8 mouse cellular contexts compared by ENCODE assay signal in genomic region chr14:8172507-8173410, GRCm38 (mm10). TPM values are rescaled to one million over a fixed set of nuclear protein-coding genes. Genes with fewer than 3 reads are reported as not detected.
DNase-seq lines count a peak whose midpoint lies in the region; ATAC-seq and TF ChIP-seq lines count a peak whose summit lies in the region.

TSS of gene Pdhb (minus strand) at chr14:8173025.

- peak within 1 kb of the TSS; percentile 81 to 99 for H3K4me3 ChIP-seq in MEL (ENCODE audit: control insufficient read depth in 1 of 2, insufficient read depth in 1 of 2, low read depth in 2 of 2, low read length in 2 of 2)
- peak within 1 kb of the TSS; percentile 87 for H3K4me3 ChIP-seq in cerebellum, adult 2 months (replicated peaks; ENCODE audit: insufficient read depth, low read depth, low read length)
- peak within 1 kb of the TSS; percentile 93 for H3K4me3 ChIP-seq in forebrain, postnatal 0 days (ENCODE audit: low read depth, low read length)
- H3K4me3 ChIP-seq in lung, embryonic 15.5 days, result peak within 1 kb of the TSS; percentile 98

- no peak for TF ChIP-seq CTCF in MEL (IDR thresholded peaks at IDR 0.05 in 2 of 3, conservative IDR thresholded peaks at IDR 0.05 in 1 of 3; ENCODE audit: control insufficient read depth in 1 of 3, insufficient read depth in 1 of 3, low read depth in 2 of 3, low read length in 3 of 3, poor library complexity in 1 of 3, severe bottlenecking in 1 of 3)
- no peak for TF ChIP-seq CTCF in cerebellum, adult 2 months (IDR thresholded peaks at IDR 0.05; ENCODE audit: borderline replicate concordance, insufficient read depth, low read depth, low read length)
- peak; percentile 7; the same call in 1 of the 2 replicates for TF ChIP-seq CTCF in forebrain, postnatal 0 days (IDR thresholded peaks at IDR 0.05; ENCODE audit: low read depth)

- H3K9me3 ChIP-seq in MEL (replicated peaks; ENCODE audit: insufficient read depth, low read length), result no peaks in the 10 kb centered on the region
- H3K9me3 ChIP-seq in forebrain, postnatal 0 days (ENCODE audit: low read length), result no peaks in the 10 kb centered on the region
- H3K9me3 ChIP-seq in lung, embryonic 15.5 days, result no peaks in the 10 kb centered on the region

- DNase-seq in MEL (ENCODE audit: low read depth, low spot score), result peak; percentile 99
- DNase-seq in cerebellum, adult 2 months, result peak; percentile 98 to 99
- peak; percentile 98 for DNase-seq in forebrain, postnatal 0 days
- peak; percentile 99 for DNase-seq in heart, postnatal 4 days
- peak; percentile 99 for DNase-seq in layer of hippocampus, adult 8-10 months (ENCODE audit: low spot score in 2 of 2)
- DNase-seq in ovary, adult 18-20 months (ENCODE audit: low spot score), result peak; percentile 98
- DNase-seq in thymus, postnatal 0 days (ENCODE audit: low spot score), result peak; percentile 99

- peak; percentile 99 for ATAC-seq in forebrain, postnatal 0 days
- peak; percentile 100 for ATAC-seq in lung, embryonic 15.5 days (ENCODE audit: borderline replicate concordance, extremely low read depth, low FRiP score, low TSS enrichment)

- H3K27ac ChIP-seq in MEL (ENCODE audit: control insufficient read depth, low read depth, low read length), result peak within 1 kb of the TSS; percentile 60
- H3K27ac ChIP-seq in cerebellum, adult 2 months (ENCODE audit: insufficient read depth, low read length), result peak within 1 kb of the TSS; percentile 89
- H3K27ac ChIP-seq in forebrain, postnatal 0 days (ENCODE audit: low read depth, low read length), result peak within 1 kb of the TSS; percentile 80
- peak within 1 kb of the TSS; percentile 74 for H3K27ac ChIP-seq in lung, embryonic 15.5 days

- H3K27me3 ChIP-seq in MEL (ENCODE audit: control insufficient read depth in 1 of 2, insufficient read depth in 2 of 2, low read length in 2 of 2), result no peaks in the 10 kb centered on the region; a peak in 1 of 4 replicates
- H3K27me3 ChIP-seq in cerebellum, adult 2 months (ENCODE audit: control insufficient read depth, insufficient read depth, low read length), result no peaks in the 10 kb centered on the region
- H3K27me3 ChIP-seq in forebrain, postnatal 0 days (ENCODE audit: insufficient read depth, low read length), result no peaks in the 10 kb centered on the region
- no peaks in the 10 kb centered on the region for H3K27me3 ChIP-seq in lung, embryonic 15.5 days

- no peak for TF ChIP-seq RAD21 in MEL (IDR thresholded peaks at IDR 0.05; ENCODE audit: low read depth, low read length)

- peaks cover 6 to 9% of the 10 kb centered on the region in 2 experiments for H3K36me3 ChIP-seq in MEL (ENCODE audit: control insufficient read depth in 1 of 2, insufficient read depth in 2 of 2, low read length in 2 of 2)
- peaks cover 30% of the 10 kb centered on the region for H3K36me3 ChIP-seq in forebrain, postnatal 0 days (ENCODE audit: insufficient read depth)
- H3K36me3 ChIP-seq in lung, embryonic 15.5 days, result peaks cover 22% of the 10 kb centered on the region

- H3K79me2 ChIP-seq in MEL (ENCODE audit: control insufficient read depth, insufficient read depth, low read length, poor library complexity), result peaks cover 11% of the 10 kb centered on the region

- TF ChIP-seq POLR2A in MEL (IDR thresholded peaks at IDR 0.05; ENCODE audit: control insufficient read depth in 1 of 2, insufficient read depth in 1 of 2, low read depth in 1 of 2, low read length in 2 of 2, poor library complexity in 1 of 2), result peak; percentile 62 to 79
- TF ChIP-seq POLR2A in cerebellum, adult 2 months (IDR thresholded peaks at IDR 0.05; ENCODE audit: borderline replicate concordance, insufficient read depth, low read length), result peak; percentile 79

- peak within 1 kb of the TSS; percentile 92 for H3K9ac ChIP-seq in MEL (ENCODE audit: control insufficient read depth, low read depth, low read length, poor library complexity, severe bottlenecking)
- H3K9ac ChIP-seq in forebrain, postnatal 0 days, result peak within 1 kb of the TSS; percentile 91
- peak within 1 kb of the TSS; percentile 95 for H3K9ac ChIP-seq in lung, embryonic 15.5 days

- WGBS in cerebellum, adult 2 months, result under 1% methylated on average over 64 of the region's 64 CpGs
- WGBS in forebrain, postnatal 0 days, result 2% methylated on average over 64 of the region's 64 CpGs
- under 1% methylated on average over 63 of the region's 64 CpGs for WGBS in lung, embryonic 15.5 days

- H3K4me2 ChIP-seq in forebrain, postnatal 0 days (ENCODE audit: low read depth), result peak within 1 kb of the TSS; percentile 86
- peak within 1 kb of the TSS; percentile 88 for H3K4me2 ChIP-seq in lung, embryonic 15.5 days

- peaks cover 0 to 4% of the 10 kb centered on the region in 2 experiments; a peak in 1 of 4 replicates for H3K4me1 ChIP-seq in MEL (ENCODE audit: control insufficient read depth in 1 of 2, insufficient read depth in 2 of 2, low read length in 2 of 2)
- H3K4me1 ChIP-seq in cerebellum, adult 2 months (ENCODE audit: control insufficient read depth, insufficient read depth, low read length), result peaks cover 4% of the 10 kb centered on the region; the same call in 1 of the 2 replicates
- peaks cover 7% of the 10 kb centered on the region for H3K4me1 ChIP-seq in forebrain, postnatal 0 days (ENCODE audit: insufficient read depth)
- peaks cover 9% of the 10 kb centered on the region; the same call in 1 of the 2 replicates for H3K4me1 ChIP-seq in lung, embryonic 15.5 days

- TF ChIP-seq EP300 in MEL (IDR thresholded peaks at IDR 0.05; ENCODE audit: low read depth in 1 of 2, low read length in 2 of 2), result no peak

TF ChIP-seq in MEL, 35 proteins besides CTCF, POLR2A, EP300 and RAD21 (continues in another document):
- peak; percentile 31; the same call in 1 of the 2 replicates for TF ChIP-seq USF1 (IDR thresholded peaks at IDR 0.05; ENCODE audit: low read depth, low read length)
- no peak for TF ChIP-seq JUND (IDR thresholded peaks at IDR 0.05; ENCODE audit: low read depth, low read length)
- TF ChIP-seq ZMIZ1 (IDR thresholded peaks at IDR 0.05; ENCODE audit: low read depth, low read length), result no peak
- TF ChIP-seq GABPA (IDR thresholded peaks at IDR 0.05; ENCODE audit: low read depth, low read length), result no peak
- TF ChIP-seq ELF1 (IDR thresholded peaks at IDR 0.05; ENCODE audit: low read depth, low read length), result no peak
- TF ChIP-seq NRF1 (IDR thresholded peaks at IDR 0.05; ENCODE audit: insufficient read depth, low read depth, low read length, poor library complexity, severe bottlenecking), result peak; percentile 38; the same call in 1 of the 2 replicates
- peak; percentile 28; the same call in 1 of the 2 replicates for TF ChIP-seq MYB (IDR thresholded peaks at IDR 0.05; ENCODE audit: low read depth, low read length)
- peak; percentile 62; the same call in 1 of the 2 replicates for TF ChIP-seq MAX (IDR thresholded peaks at IDR 0.05; ENCODE audit: low read length)
- peak; percentile 59; the same call in 1 of the 2 replicates for TF ChIP-seq POLR2AphosphoS2 (IDR thresholded peaks at IDR 0.05; ENCODE audit: low read length)
- TF ChIP-seq TAL1 (IDR thresholded peaks at IDR 0.05; ENCODE audit: low read length), result no peak
- peak; percentile 90 for TF ChIP-seq MXI1 (IDR thresholded peaks at IDR 0.05; ENCODE audit: low read depth, low read length)
- no peak for TF ChIP-seq MAFK (IDR thresholded peaks at IDR 0.05; ENCODE audit: borderline replicate concordance, low read depth, low read length)
- no peak for TF ChIP-seq ZC3H11A (IDR thresholded peaks at IDR 0.05; ENCODE audit: low read depth, low read length)
- TF ChIP-seq TBP (IDR thresholded peaks at IDR 0.05; ENCODE audit: low read depth, low read length), result peak; percentile 85
- no peak; the same call in 1 of the 2 replicates for TF ChIP-seq KAT2A (conservative IDR thresholded peaks at IDR 0.05; ENCODE audit: low read depth, low read length)
- peak; percentile 79 for TF ChIP-seq HCFC1 (IDR thresholded peaks at IDR 0.05; ENCODE audit: low read depth, low read length)
- TF ChIP-seq USF2 (IDR thresholded peaks at IDR 0.05; ENCODE audit: borderline replicate concordance in 1 of 2, insufficient read depth in 1 of 2, low read depth in 1 of 2, low read length in 2 of 2), result no peak
- TF ChIP-seq UBTF (IDR thresholded peaks at IDR 0.05; ENCODE audit: borderline replicate concordance, insufficient read depth, low read depth, low read length), result no peak
- 0 out of 2 replicates have a peak, but pooled peaks have one; percentile 9 for TF ChIP-seq TCF12 (IDR thresholded peaks at IDR 0.05; ENCODE audit: low read depth, low read length)
- TF ChIP-seq MEF2A (IDR thresholded peaks at IDR 0.05; ENCODE audit: extremely low read depth, insufficient replicate concordance, low read depth, low read length, poor library complexity, severe bottlenecking), result no peak
- TF ChIP-seq GATA1 (IDR thresholded peaks at IDR 0.05; ENCODE audit: low read depth, low read length), result no peak
- peak; percentile 62 for TF ChIP-seq ETS1 (IDR thresholded peaks at IDR 0.05; ENCODE audit: low read depth, low read length)
- no peak for TF ChIP-seq E2F4 (IDR thresholded peaks at IDR 0.05; ENCODE audit: borderline replicate concordance, low read depth, low read length)
- peak; percentile 78 for TF ChIP-seq SIN3A (IDR thresholded peaks at IDR 0.05; ENCODE audit: low read length)
- no peak for TF ChIP-seq CHD1 (IDR thresholded peaks at IDR 0.05; ENCODE audit: low read depth, low read length)
- TF ChIP-seq ZKSCAN1 (IDR thresholded peaks at IDR 0.05; ENCODE audit: low read depth, low read length), result no peak
- no peak for TF ChIP-seq SMC3 (IDR thresholded peaks at IDR 0.05; ENCODE audit: low read depth, low read length)
- peak; percentile 55; the same call in 1 of the 2 replicates for TF ChIP-seq MYC (IDR thresholded peaks at IDR 0.05; ENCODE audit: low read depth, low read length)
- no peak for TF ChIP-seq ZNF384 (IDR thresholded peaks at IDR 0.05; ENCODE audit: low read depth, low read length)
- no peak for TF ChIP-seq MAZ (IDR thresholded peaks at IDR 0.05; ENCODE audit: low read depth, low read length)
- peak; percentile 87 for TF ChIP-seq BHLHE40 (IDR thresholded peaks at IDR 0.05; ENCODE audit: borderline replicate concordance, low read depth, low read length)

RNA-seq across cellular contexts. Expression of gene Pdhb, which starts in this region (rescaled TPM):
- 128 and 140 TPM in 2 replicates for total RNA-seq in MEL (2012; rRNA removed)
- 100 to 1,000 TPM in 1 of 2 experiments, not detected in 1; 109 TPM for polyA plus RNA-seq in MEL (2012; ENCODE audit: insufficient read depth in 1 of 2, insufficient read length in 2 of 2, low read depth in 1 of 2, low replicate concordance in 2 of 2, missing spikeins in 1 of 2)
- polyA plus RNA-seq in cerebellum, adult 2 months (2012; rRNA removed), result 275 and 279 TPM in 2 replicates
- total RNA-seq in forebrain, postnatal 0 days (2014; rRNA removed), result 151 and 183 TPM in 2 replicates
- 249 and 263 TPM in 2 replicates for polyA plus RNA-seq in forebrain, postnatal 0 days (2015; fragmentation: Nextera tagmentation; extraction: Ambion mirVana)
- 100 to 1,000 TPM; 617 to 634 TPM for total RNA-seq in heart, postnatal 4 days (2021)
- 100 to 1,000 TPM; 169 to 185 (median 175) TPM for total RNA-seq in layer of hippocampus, adult 8-10 months (2022)
- 182 and 183 TPM in 2 replicates for polyA plus RNA-seq in lung, embryonic 15.5 days (2015; fragmentation: Nextera tagmentation; extraction: Ambion mirVana)
- 227 and 232 TPM in 2 replicates for polyA plus RNA-seq in thymus, postnatal 0 days (2015; fragmentation: Nextera tagmentation; extraction: Ambion mirVana)

Comparison
In these comparisons a context has a peak if more than half of its experiments do, and no peak if none do; other contexts are left out.
1. Peak in every context shown above with its lines: DNase-seq, ATAC-seq, H3K4me3 ChIP-seq and H3K27ac ChIP-seq.